Mouse (Mus musculus) myocyte (in vitro differentiated cells): ENCODE results near the gene Elmod2.

Experiments used
- E2F4 ChIP-seq: IDR thresholded peaks from one replicate; pipeline ENCODE4 v1.6.1; 2011; ENCODE audit warnings: mild to moderate bottlenecking, control low read depth, moderate library complexity; ENCODE audit not compliant: insufficient read depth
- MAX ChIP-seq: IDR thresholded peaks from one replicate; pipeline ENCODE4 v1.6.1; 2011; ENCODE audit warnings: low read depth, mild to moderate bottlenecking, control low read depth
- MYOG ChIP-seq, 3 experiments: IDR thresholded peaks; one replicate each; pipeline ENCODE4 v1.6.1; 2011; ENCODE audit warnings: control low read depth in 2 of 3, low read depth in 2 of 3, mild to moderate bottlenecking in 2 of 3; ENCODE audit not compliant: insufficient read length in 2 of 3, control insufficient read depth in 1 of 3, insufficient read depth in 1 of 3
- POLR2A ChIP-seq: IDR thresholded peaks from one replicate; pipeline ENCODE4 v1.6.1; 2011; ENCODE audit warnings: low read depth, mild to moderate bottlenecking, control low read depth, moderate library complexity; ENCODE audit not compliant: insufficient read length
- SRF ChIP-seq: IDR thresholded peaks from one replicate; pipeline ENCODE4 v1.6.1; 2011; ENCODE audit warnings: low read depth; ENCODE audit not compliant: control insufficient read depth, insufficient read length
- TCF3 ChIP-seq: IDR thresholded peaks from one replicate; pipeline ENCODE4 v1.6.1; 2011; ENCODE audit warnings: low read depth, control low read depth; ENCODE audit not compliant: insufficient read length

DNA sequence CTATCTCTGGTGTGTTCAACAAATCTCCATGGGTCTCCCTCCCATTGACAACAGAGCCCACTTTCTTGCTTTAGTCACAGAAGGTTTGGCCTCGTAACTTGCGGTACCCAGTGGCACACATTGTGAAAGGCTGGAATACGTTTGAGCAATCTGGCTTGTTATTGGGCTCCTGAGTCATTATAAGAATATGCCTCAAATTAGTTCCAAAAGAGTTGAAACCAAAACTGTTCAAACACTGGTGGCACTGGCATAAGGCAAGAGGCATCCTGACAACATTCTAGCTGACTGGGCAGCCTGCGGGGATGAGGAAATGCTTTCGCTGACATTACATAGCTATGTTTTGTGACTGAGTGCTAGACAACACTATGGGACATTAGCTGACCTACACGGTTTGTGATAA is 22.4 kb downstream of the Elmod2 start:
- TF ChIP-seq POLR2A: no peak
- no peak for TF ChIP-seq MAX
- no peak for TF ChIP-seq TCF3
- TF ChIP-seq SRF: no peak
- TF ChIP-seq MYOG (IDR thresholded peaks at IDR 0.05; ENCODE audit: control insufficient read depth in 1 of 3, insufficient read depth in 1 of 3, insufficient read length in 2 of 3, low read depth in 2 of 3): no peak
- TF ChIP-seq E2F4: no peak
